Mouse (Mus musculus) ES-Bruce4 (cell line): ENCODE measurements around the gene Fbxo22. TPM values are rescaled to one million over a fixed set of nuclear protein-coding genes. Genes with fewer than 3 reads are reported as not detected.

Experiments
- H3K27ac ChIP-seq: 2 replicates; pipeline ENCODE4 v1.5.1; 2012; ENCODE audit warnings: low read length, inconsistent platforms; ENCODE audit not compliant: insufficient read depth
- H3K27me3 ChIP-seq: 2 replicates; pipeline ENCODE4 v1.6.1; 2012; ENCODE audit warnings: mild to moderate bottlenecking, low read length, inconsistent platforms; ENCODE audit not compliant: control insufficient read depth, poor library complexity, insufficient read depth, severe bottlenecking
- H3K36me3 ChIP-seq: 2 replicates; pipeline ENCODE4 v1.6.1; 2012; ENCODE audit warnings: inconsistent platforms, mild to moderate bottlenecking, low read length, moderate library complexity; ENCODE audit not compliant: control insufficient read depth, poor library complexity, insufficient read depth, severe bottlenecking
- H3K4me1 ChIP-seq: one replicate; pipeline ENCODE4 v1.8.1; 2011; ENCODE audit warnings: low read length; ENCODE audit not compliant: control insufficient read depth, insufficient read depth
- H3K4me3 ChIP-seq: 2 replicates; pipeline ENCODE4 v1.5.1; 2011; ENCODE audit warnings: low read depth, mild to moderate bottlenecking, low read length
- H3K9ac ChIP-seq: 2 replicates; pipeline ENCODE4 v1.6.1; 2012; ENCODE audit warnings: low read depth, mild to moderate bottlenecking, inconsistent platforms; ENCODE audit not compliant: poor library complexity, severe bottlenecking
- H3K9me3 ChIP-seq: replicated peaks from 2 replicates; pipeline ENCODE4 v1.6.1; 2012; ENCODE audit warnings: mild to moderate bottlenecking, low read length, inconsistent platforms; ENCODE audit not compliant: control insufficient read depth, poor library complexity, insufficient read depth, severe bottlenecking
- CTCF ChIP-seq: IDR thresholded peaks from one replicate; pipeline ENCODE4 v1.8.1; 2011; ENCODE audit warnings: low read depth, low read length
- EP300 ChIP-seq: IDR thresholded peaks from 2 replicates; pipeline ENCODE4 v1.6.1; 2011; ENCODE audit warnings: low read depth, low read length; ENCODE audit not compliant: insufficient read depth
- POLR2A ChIP-seq: IDR thresholded peaks from one replicate; pipeline ENCODE4 v1.8.1; 2011; ENCODE audit warnings: low read length; ENCODE audit not compliant: insufficient read depth
- polyA plus RNA-seq: library from polyadenylated mRNA; stranded (reverse); fragments of >200 nt; gene quantifications from 2 replicates; pipeline ENCODE4 v1.2.4, GENCODE M21; 2011; ENCODE audit warnings: low read depth; ENCODE audit not compliant: missing spikeins, insufficient read depth, insufficient read length

Fbxo22 gene
- polyA plus RNA-seq, 1 experiment = 102 TPM

DNA sequence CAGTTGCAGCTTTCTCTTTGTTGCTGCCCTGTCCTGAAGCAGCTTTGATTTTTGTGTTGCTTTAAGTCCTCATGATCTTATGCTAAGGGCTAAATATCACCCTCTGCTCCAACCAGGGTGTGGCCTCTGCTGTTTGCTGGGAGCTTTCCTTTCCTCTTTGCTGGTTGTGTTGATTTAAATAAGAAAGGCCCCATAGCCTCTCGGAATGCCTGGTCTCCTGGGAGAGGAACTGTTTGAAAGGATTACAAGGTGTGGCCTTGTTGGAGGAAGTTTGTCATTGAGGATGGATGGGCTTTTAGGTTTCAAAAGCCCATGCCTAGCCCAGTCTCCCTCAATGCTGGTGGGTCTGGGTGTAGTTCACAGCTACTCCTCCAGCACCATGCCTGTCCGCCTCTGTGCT, 7.4 kb downstream of the Fbxo22 start:
- H3K9me3 ChIP-seq = no peaks in the 10 kb centered on the region
- peaks cover 55% of the 10 kb centered on the region for H3K36me3 ChIP-seq
- H3K4me1 ChIP-seq = no peaks in the 10 kb centered on the region
- TF ChIP-seq CTCF = no peak
- peak; percentile 75; the same call in 1 of the 2 replicates for TF ChIP-seq EP300
- TF ChIP-seq POLR2A = no peak
- peak overlapping the region; percentile 100 for H3K27ac ChIP-seq
- H3K4me3 ChIP-seq = peak overlapping the region; percentile 12
- H3K9ac ChIP-seq = no peak overlapping the region
- H3K27me3 ChIP-seq = no peaks in the 10 kb centered on the region

DNA sequence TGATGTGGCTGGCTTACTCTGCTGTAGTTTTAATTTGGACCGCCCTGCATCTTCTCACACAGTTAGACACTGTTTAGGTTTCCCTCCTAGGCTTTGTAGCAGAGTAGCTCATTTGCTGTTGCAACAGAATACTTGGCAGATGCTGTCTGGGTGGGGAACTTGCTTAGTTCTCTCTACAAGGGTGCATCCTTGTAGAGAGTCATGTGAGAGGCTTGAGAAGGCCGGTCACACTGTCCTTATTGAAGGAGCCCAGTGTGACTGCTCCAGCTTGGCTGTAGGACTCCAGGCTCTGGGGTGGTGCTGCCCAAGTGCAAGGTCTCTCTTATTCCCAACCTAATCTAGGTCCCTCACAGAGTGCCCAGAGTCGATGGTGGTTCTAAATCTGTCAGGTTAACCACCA, 8.7 kb downstream of the Fbxo22 start:
- H3K36me3 ChIP-seq = peaks cover 67% of the 10 kb centered on the region

DNA sequence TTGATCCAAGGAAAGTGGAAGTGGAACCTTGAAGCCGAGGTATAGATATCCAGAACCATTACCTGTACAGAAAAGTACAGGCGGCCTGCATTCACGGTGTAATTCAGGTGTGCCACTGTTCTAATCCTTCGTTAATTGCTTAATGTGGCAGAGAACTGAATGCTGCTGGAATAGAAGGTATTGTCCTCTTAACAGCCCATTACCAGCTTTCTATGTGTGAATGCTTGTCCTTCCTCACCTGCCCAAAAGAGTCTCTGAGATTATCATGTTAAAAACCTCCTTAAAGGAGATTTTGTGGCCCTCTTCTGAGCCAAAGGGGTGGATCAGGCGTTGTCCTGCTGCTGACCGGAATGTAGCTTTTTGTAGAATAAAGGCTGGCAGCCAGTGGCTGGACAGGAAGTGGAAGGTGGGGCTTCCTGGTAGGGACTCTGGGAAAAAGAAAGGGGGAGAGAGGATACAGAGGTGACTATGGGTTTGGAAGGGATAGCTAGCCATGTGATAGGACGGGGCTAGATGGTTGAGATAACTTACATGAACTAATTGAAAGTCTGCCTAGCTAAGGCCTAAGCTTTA, 16.5 kb downstream of the Fbxo22 start:
- Histone ChIP-seq H3K27ac (peak overlapping the region; percentile 98), H3K36me3 (peaks cover 34% of the 10 kb centered on the region)
- TF ChIP-seq EP300 = peak; percentile 86
- TF ChIP-seq POLR2A = no peak
- no peak for TF ChIP-seq CTCF

More for the DNA sequence above, 8.7 kb downstream of the Fbxo22 start:
- Histone ChIP-seq H3K9ac (no peak overlapping the region), H3K27me3 (no peaks in the 10 kb centered on the region), H3K4me3 (no peak overlapping the region), H3K9me3 (no peaks in the 10 kb centered on the region), H3K4me1 (no peaks in the 10 kb centered on the region), H3K27ac (peak overlapping the region; percentile 100)
- TF ChIP-seq POLR2A (no peak), CTCF (no peak), EP300 (no peak)

DNA sequence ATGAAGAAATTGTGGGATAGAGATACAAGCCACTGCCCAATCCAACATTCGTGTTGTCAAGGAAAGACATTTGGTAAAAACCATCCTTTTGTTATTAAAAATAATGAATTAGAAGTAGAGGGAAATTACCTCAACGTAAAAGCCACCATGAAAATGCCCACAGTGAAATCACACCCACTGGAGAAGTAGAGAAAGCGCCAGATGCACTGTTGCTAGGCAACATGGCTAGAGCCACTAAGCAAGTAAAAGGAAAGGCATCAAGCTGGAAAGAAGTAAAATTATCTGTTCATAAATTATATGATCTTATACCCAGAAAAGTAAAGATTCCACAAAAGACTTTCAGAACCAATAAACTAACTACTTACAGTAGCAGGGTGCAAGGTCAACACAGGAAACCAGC, 17.5 kb downstream of the Fbxo22 start:
- TF ChIP-seq EP300 = no peak
- TF ChIP-seq POLR2A = no peak
- no peak for TF ChIP-seq CTCF
- H3K27me3 ChIP-seq = no peaks in the 10 kb centered on the region

More for the DNA sequence above, 16.5 kb downstream of the Fbxo22 start:
- Histone ChIP-seq H3K9me3 (no peaks in the 10 kb centered on the region), H3K27me3 (no peaks in the 10 kb centered on the region), H3K9ac (no peak overlapping the region), H3K4me3 (no peak overlapping the region), H3K4me1 (peaks cover 1% of the 10 kb centered on the region)

DNA sequence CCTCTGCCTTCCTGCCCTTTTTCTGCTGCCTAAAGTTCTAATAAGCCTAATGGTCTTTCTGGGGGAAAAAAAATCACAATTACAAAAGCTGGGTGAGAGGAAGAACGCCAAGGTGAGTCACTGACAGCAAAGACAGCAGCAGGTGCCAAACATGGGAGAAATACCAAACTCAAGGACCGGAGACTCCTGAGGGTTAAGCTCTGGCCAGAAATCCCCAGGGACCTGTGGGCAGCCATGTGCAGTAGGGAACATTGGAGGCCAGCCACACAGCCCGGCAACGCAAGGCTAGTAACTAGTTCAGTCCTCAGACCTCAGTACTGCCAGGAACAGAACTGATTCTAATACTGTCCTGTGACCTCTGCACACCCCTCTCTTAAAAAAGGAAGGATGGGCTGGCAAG, 19.4 kb downstream of the Fbxo22 start:
- Histone ChIP-seq H3K4me1 (peaks cover 1% of the 10 kb centered on the region), H3K9ac (no peak overlapping the region), H3K27me3 (no peaks in the 10 kb centered on the region), H3K4me3 (no peak overlapping the region), H3K36me3 (peaks cover 8% of the 10 kb centered on the region), H3K27ac (no peak overlapping the region), H3K9me3 (no peaks in the 10 kb centered on the region)
- no peak for TF ChIP-seq CTCF
- TF ChIP-seq EP300 = no peak
- no peak for TF ChIP-seq POLR2A

More for the DNA sequence above, 17.5 kb downstream of the Fbxo22 start:
- Histone ChIP-seq H3K4me1 (peaks cover 1% of the 10 kb centered on the region), H3K4me3 (no peak overlapping the region), H3K9me3 (no peaks in the 10 kb centered on the region), H3K27ac (peak overlapping the region; percentile 98), H3K9ac (no peak overlapping the region), H3K36me3 (peaks cover 24% of the 10 kb centered on the region)

DNA sequence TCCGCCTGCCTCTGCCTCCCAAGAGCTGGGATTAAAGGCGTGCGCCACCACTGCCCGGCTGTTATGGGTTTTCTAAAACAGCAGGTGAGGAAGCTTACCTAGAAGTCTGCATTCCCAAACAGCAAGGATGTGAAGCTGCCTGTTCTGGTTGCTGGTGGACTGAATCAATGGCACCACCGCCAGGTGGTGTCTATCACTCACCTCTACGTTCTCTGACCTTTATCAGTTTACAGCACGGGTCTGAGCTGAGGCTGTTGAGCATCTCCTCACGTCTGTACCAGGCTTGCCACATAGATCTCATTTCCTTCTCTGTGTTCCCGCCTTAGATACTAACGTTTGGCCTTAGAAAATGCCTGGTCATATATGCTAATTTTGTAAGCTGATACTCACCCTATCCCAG, 20.3 kb downstream of the Fbxo22 start:
- TF ChIP-seq CTCF (peak; percentile 40), EP300 (no peak)
- H3K27me3 ChIP-seq = no peaks in the 10 kb centered on the region
- no peaks in the 10 kb centered on the region for H3K36me3 ChIP-seq
- no peak overlapping the region for H3K9ac ChIP-seq
- H3K4me3 ChIP-seq = no peak overlapping the region
- H3K9me3 ChIP-seq = no peaks in the 10 kb centered on the region
- no peak overlapping the region for H3K27ac ChIP-seq
- no peaks in the 10 kb centered on the region for H3K4me1 ChIP-seq
